Mouse (Mus musculus) spleen, adult 2 months (tissue): ENCODE results near the gene Lfng. TPM values are rescaled to one million over a fixed set of nuclear protein-coding genes. Genes with fewer than 3 reads are reported as not detected.

Experiments
- DNase-seq, 2 experiments: peaks; one replicate each; pipeline versions ENCODE4 v3.0.0 to v3.0.0-alpha.2; 2012 to 2021; ENCODE audit warnings: low spot score in 2 of 2, low read depth in 1 of 2
- H3K27ac ChIP-seq: fragments of 200-500 bp; 2 replicates; pipeline ENCODE4 v1.5.1; 2012; ENCODE audit warnings: low read length, inconsistent platforms; ENCODE audit not compliant: insufficient read depth
- H3K27me3 ChIP-seq: fragments of 200-500 bp; 2 replicates; pipeline ENCODE4 v1.6.1; 2012; ENCODE audit warnings: mild to moderate bottlenecking, moderate library complexity, low read length, inconsistent platforms; ENCODE audit not compliant: control insufficient read depth, insufficient read depth
- H3K36me3 ChIP-seq: fragments of 200-500 bp; 2 replicates; pipeline ENCODE4 v1.6.1; 2012; ENCODE audit warnings: mild to moderate bottlenecking, low read length, inconsistent platforms; ENCODE audit not compliant: control insufficient read depth, insufficient read depth
- H3K4me1 ChIP-seq: fragments of 200-500 bp; 2 replicates; pipeline ENCODE4 v1.6.1; 2011; ENCODE audit warnings: inconsistent platforms; ENCODE audit not compliant: control insufficient read depth, insufficient read depth, insufficient read length
- H3K4me3 ChIP-seq: fragments of 200-500 bp; 2 replicates; pipeline ENCODE4 v1.5.1; 2011; ENCODE audit warnings: mild to moderate bottlenecking, inconsistent platforms; ENCODE audit not compliant: insufficient read depth, insufficient read length; ENCODE audit errors: extremely low read depth
- CTCF ChIP-seq: fragments of 200-500 bp; IDR thresholded peaks from 2 replicates; pipeline ENCODE4 v1.5.1; 2011; ENCODE audit warnings: mild to moderate bottlenecking, inconsistent platforms; ENCODE audit not compliant: insufficient read depth, insufficient read length, insufficient replicate concordance; ENCODE audit errors: extremely low read depth
- POLR2A ChIP-seq: fragments of 200-500 bp; IDR thresholded peaks from 2 replicates; pipeline ENCODE4 v1.6.1; 2011; ENCODE audit warnings: low read depth, low read length, inconsistent platforms
- WGBS: fragments of 180-500 bp; shearing (Covaris S2); methylation state at CpG from one replicate; pipeline ENCODE4 v1.1.7; 2018; 5-methylcytosine and 5-hydroxymethylcytosine counted together
- polyA plus RNA-seq: library from polyadenylated mRNA; depleted of rRNA; stranded (reverse); fragments of >200 nt; gene quantifications from 2 replicates; pipeline ENCODE4 v1.2.3, GENCODE M21; 2012

Lfng gene
- polyA plus RNA-seq, 1 experiment = 165 TPM

DNA sequence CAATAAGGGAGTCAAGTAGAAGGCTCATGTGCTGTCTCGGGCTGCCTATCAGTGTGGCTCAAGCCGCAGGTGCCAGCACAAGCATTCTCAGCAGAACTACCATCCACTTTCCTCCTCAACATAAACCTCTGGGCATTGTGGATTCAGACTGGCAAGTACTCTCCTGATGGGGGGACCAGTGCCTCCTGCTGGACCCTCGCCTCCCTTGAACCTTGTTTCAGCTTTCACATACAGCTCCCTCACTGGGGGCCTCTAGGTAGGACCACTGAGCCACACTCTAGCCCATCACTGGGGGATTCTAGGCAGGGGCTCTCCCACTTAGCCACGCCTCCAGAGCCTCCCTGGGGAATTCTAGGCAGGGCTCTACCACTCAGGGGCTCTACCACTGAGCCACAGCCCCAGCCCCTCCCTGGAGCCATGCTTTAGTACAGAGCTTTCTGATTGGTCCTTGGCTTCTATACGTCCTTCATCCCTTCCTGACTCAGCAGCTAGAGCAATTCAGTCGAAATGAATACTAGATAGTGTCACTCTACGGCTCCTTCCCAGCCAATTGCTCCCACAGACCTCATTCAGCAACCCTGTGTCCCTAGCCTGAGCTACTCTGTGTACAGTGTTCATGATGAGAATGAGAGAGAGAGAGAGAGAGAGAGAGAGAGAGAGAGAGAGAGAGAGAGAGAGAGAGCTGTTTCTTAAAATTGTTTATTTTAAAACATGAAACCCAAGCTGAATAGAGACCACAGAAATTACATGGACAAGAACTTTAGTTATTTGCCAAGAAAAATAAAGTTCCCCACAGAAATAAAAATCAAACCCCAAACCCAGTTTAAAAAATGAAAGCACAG, 13.0 kb downstream of the Lfng start:
- DNase-seq = no peak
- Histone ChIP-seq H3K4me1 (peaks cover 25% of the 10 kb centered on the region), H3K4me3 (no peak overlapping the region), H3K36me3 (peaks cover 12% of the 10 kb centered on the region), H3K27ac (no peak overlapping the region), H3K27me3 (no peaks in the 10 kb centered on the region)
- WGBS = 63% methylated on average over 7 of the region's 7 CpGs
- TF ChIP-seq CTCF = no peak
- no peak for TF ChIP-seq POLR2A

DNA sequence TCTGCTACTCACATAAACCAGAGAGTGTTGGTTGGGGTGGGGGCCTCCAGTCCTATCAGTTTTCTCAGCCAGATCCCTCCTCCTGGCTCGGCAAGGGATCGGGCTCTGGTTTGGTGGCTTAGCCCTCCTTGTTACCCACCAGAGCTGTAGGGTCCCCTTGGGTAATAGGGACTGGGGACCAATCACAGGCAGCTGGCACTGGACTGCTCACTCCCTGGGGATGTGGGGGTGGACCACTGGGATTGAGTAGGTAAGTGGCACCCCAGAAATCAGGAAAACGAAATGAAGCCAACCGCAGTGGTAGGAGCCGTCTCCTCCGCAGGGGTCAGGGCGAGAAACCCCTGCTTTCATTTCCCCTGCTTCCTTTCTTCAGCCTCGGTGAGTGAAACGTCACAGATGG, 14.0 kb downstream of the Lfng start:
- TF ChIP-seq POLR2A (no peak), CTCF (no peak)

DNA sequence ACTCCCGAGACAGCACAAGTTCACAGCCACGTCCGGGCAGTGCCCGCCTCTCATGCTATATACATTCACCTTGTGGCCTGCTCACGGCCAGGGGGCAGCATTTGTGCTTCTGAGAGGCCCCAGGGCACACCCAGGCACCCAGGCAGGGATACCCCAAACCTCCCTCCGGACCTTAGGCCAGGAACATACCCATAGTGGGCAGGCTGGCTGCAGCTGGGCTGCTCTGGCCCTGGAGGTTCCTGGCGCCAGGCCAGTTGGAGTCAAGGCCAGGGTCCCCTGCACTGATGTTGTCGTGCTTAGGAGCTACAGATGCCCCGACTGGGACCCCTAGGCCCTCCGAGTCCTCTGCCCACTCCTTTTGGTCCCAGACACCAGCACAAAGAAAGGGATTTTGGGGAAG, 14.4 kb downstream of the Lfng start:
- no peak for TF ChIP-seq POLR2A
- no peak for TF ChIP-seq CTCF
- H3K36me3 ChIP-seq = peaks cover 17% of the 10 kb centered on the region
- H3K27ac ChIP-seq = no peak overlapping the region
- no peak for DNase-seq
- 77% methylated on average over 10 of the region's 10 CpGs for WGBS
- peaks cover 15% of the 10 kb centered on the region for H3K4me1 ChIP-seq
- H3K27me3 ChIP-seq = no peaks in the 10 kb centered on the region
- no peak overlapping the region for H3K4me3 ChIP-seq

More for the DNA sequence above, 14.0 kb downstream of the Lfng start:
- no peak overlapping the region for H3K27ac ChIP-seq
- peaks cover 19% of the 10 kb centered on the region for H3K4me1 ChIP-seq
- peaks cover 13% of the 10 kb centered on the region for H3K36me3 ChIP-seq
- DNase-seq = no peak
- H3K27me3 ChIP-seq = no peaks in the 10 kb centered on the region
- WGBS = 73% methylated on average over 9 of the region's 9 CpGs
- no peak overlapping the region for H3K4me3 ChIP-seq

DNA sequence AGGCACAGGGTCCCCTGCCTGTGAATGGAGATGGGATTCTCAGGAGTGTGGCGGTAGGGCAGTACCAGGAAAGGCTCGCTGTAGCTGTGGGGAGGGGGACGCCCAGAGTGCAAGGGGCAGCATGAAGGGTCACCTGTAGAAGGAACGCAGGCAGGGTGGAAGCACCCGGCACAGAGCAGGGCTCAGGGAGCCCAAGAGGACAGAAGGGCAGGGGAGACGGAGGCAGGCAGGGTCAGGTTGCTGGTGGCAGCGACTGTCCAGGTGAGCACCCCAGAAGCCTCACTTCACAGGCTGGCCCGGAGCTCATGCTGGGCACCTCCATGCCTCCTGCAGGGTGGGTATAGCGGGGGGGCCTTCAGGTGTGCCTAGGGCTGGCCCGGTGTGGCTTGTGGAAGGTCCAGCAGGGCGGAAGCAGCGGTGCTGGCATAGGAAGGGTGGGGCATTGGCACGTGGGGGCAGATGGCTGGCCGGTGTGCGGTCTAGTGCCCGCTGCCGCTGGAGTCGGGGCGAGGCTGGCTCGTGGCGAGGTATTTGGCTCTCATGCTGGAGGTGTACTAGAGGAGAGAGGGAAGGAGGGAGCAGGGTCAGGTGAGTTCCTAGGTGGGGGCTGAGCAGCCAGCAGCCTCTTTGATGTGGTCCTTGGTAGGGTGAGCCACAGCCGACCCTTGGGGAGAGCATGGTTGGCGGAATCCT, 16.0 kb downstream of the Lfng start:
- Histone ChIP-seq H3K27me3 (no peaks in the 10 kb centered on the region), H3K4me1 (peaks cover under 1% of the 10 kb centered on the region; the same call in 1 of the 2 replicates), H3K4me3 (no peak overlapping the region), H3K27ac (no peak overlapping the region; the same call in 1 of the 2 replicates), H3K36me3 (peaks cover 27% of the 10 kb centered on the region)
- WGBS = 95% methylated on average over 23 of the region's 23 CpGs
- DNase-seq = no peak
- TF ChIP-seq CTCF (no peak), POLR2A (no peak)

DNA sequence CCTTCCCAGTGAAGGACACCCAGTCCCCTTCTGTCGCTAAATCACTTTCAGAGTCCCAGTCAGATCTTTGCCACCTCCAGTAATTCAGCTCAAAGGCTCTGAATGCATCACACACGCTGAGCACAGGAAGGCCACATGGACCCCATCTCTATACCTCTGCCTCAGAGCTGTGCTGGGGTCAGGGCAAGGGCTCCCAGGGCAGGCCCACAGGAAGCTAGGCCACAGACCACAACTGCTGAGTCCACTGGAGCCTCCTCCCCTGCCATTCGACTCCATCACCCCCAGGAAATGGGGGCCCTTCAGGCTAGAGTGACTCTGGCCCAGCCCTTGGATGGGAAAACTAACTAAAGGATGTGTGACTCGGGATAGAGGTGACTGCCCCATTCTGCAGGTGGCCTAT, 16.7 kb downstream of the Lfng start:
- H3K4me1 ChIP-seq = no peaks in the 10 kb centered on the region
- no peak for DNase-seq
- no peaks in the 10 kb centered on the region for H3K27me3 ChIP-seq
- no peak overlapping the region; the same call in 1 of the 2 replicates for H3K27ac ChIP-seq
- no peak overlapping the region for H3K4me3 ChIP-seq
- TF ChIP-seq CTCF (no peak), POLR2A (no peak)
- H3K36me3 ChIP-seq = peaks cover 29% of the 10 kb centered on the region
- 47% methylated on average over 4 of the region's 4 CpGs for WGBS

DNA sequence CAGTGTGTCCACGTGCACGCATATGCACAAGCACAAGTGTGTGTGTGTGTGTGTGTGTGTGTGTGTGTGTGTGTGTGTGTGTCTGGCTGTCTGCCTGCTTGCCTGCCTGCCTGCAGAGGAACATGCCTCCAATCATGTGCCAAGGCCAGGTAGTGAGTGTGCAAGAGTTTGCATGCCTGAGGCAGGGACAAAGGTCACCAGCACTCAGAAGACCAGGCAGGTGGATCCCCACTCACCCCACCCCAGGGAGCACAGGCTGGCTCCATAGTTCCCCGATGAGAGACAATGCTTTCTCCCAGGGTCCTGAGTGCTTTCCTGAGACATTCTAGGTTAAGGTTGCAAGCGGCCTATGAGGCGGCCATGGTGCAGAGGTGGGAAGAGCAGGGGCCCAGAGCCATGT, 17.1 kb downstream of the Lfng start:
- no peak for DNase-seq
- H3K27me3 ChIP-seq = no peaks in the 10 kb centered on the region
- no peak overlapping the region for H3K4me3 ChIP-seq
- peaks cover 33% of the 10 kb centered on the region for H3K36me3 ChIP-seq
- no peaks in the 10 kb centered on the region for H3K4me1 ChIP-seq
- 83% methylated on average over 5 of the region's 5 CpGs for WGBS
- TF ChIP-seq POLR2A (no peak), CTCF (no peak)
- no peak overlapping the region for H3K27ac ChIP-seq

DNA sequence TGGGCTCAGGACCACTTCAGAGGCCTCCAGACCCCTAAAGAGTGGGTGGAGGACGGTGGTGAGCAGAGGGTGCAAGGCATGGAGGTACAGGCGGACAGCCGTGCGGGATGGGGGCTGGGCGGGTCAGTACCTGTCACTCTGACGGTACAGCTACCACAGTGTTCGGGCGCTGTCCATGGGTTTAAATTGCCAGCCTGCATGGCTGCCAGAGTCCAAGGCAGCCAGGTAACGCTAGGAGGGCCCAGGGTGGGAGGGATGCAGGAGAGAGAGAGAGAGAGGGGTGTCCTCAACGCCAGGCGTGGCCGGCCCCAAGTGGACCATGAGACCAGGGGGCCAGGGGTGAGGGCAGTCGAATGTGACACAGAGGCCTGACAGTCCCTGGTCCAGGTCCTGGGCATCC, 17.8 kb downstream of the Lfng start:
- Histone ChIP-seq H3K27me3 (no peaks in the 10 kb centered on the region), H3K36me3 (peaks cover 33% of the 10 kb centered on the region), H3K4me3 (no peak overlapping the region), H3K27ac (no peak overlapping the region), H3K4me1 (no peaks in the 10 kb centered on the region)
- no peak for TF ChIP-seq CTCF
- TF ChIP-seq POLR2A = no peak
- WGBS = 94% methylated on average over 13 of the region's 13 CpGs
- no peak for DNase-seq
